Mouse (Mus musculus) right cerebral cortex, postnatal 14 days (tissue): ENCODE data around the gene Srsf6.
"Not testable (repeated sequence)": the region's sequence is repeated elsewhere in the genome, so short reads cannot be mapped to it uniquely, and the experiment has no call there.

ENCODE experiments used
- DNase-seq: peaks from one replicate; pipeline ENCODE4 v3.0.0; 2022

Gene Srsf6

DNA sequence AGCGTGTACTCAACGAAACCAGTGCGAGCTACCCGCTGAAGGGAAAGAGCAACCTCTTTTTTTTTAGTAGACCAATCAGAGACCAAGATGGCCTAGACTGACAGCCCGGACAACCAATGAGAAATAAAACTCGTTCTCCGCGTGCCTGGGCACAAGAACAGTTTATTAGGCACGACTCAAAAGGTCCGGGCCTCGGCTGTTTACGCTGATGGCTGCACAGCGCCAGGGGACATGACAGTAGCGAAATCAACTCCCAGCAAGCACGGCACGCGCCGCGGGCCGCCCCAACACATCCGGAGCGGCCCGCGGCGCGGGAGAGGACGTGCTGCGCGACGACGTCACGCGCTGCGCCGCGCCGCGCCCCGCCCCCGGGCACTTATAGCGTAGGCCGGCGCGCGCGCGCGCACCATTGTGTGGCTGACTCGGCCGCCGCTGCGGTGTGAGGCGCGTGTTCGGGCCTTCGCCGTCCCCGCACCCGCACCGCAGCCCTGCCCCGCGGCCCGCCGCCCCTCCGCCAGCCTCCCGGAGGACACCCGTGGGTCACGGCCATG, at the start of gene Srsf6:
TSS of gene Srsf6 (plus strand) at position 406 of the 551 bp plus-strand sequence.
- peak; percentile 92 for DNase-seq

GRCm38 (mm10) chr2:162884101-162884500, 47.2 kb upstream of the Srsf6 start:
- no peak for DNase-seq

DNA sequence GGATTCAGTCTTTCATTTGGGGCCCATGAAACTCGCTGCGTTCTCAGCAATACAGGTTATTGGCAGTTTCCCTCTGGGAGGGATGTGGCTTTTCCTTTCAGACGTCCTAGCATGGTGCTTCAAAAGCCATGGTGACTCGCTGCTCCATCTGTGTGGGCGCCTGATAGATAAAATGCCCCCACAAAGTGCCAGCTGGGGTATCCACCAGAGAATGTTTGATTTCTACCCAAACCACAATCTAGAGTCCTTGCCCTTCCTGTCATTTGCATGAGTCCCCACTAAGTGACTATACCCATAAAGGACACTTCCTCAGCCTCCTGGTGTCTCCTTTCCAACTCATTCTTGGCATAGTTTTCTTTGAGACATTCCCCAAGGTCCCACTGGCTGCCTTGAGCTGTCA, 44.2 kb upstream of the Srsf6 start:
- DNase-seq, result no peak

DNA sequence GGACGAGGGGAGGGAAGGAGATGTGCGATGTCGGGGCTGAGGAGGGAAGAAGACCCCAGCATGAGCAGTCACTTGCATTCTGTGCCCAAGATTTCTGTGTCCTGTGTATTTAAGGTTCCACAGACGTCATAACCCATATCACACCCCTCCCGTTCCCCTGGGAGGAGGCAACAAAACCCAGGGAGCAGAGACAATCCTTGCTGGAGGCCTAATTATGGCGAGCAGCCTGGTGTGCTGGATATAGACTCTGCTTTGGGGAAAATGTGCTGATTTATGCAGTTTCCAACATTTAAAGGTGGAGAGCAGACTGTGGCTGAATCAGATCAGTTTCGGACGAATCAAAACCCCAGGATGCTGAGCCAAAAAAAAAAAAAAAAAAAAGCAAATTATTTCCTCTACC, 42.7 kb upstream of the Srsf6 start:
- peak; percentile 27 for DNase-seq

DNA sequence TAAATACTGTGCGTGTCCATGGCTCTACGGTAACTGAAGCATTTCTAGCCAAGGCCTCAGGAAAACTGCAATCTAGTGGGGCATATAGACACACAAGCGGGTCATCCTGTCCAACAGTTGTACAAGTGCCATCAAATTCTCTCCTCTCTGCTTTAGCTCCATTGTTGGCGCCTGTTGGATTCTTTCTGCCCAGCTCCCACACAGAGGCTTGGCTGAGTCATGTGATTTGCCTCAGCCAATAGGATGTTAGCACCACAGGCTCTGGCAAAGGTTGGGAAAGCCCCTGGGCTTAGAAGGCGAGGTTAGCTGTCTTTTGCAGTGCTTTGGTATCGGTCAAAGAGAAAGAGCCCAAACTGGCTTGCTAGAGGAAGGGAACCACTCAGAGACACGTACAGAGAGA, 42.1 kb upstream of the Srsf6 start:
- DNase-seq, result no peak

GRCm38 (mm10) chr2:162889731-162890130, 41.6 kb upstream of the Srsf6 start:
- DNase-seq, result no peak

GRCm38 (mm10) chr2:162892979-162893378, 38.3 kb upstream of the Srsf6 start:
- DNase-seq, result not testable (repeated sequence)

DNA sequence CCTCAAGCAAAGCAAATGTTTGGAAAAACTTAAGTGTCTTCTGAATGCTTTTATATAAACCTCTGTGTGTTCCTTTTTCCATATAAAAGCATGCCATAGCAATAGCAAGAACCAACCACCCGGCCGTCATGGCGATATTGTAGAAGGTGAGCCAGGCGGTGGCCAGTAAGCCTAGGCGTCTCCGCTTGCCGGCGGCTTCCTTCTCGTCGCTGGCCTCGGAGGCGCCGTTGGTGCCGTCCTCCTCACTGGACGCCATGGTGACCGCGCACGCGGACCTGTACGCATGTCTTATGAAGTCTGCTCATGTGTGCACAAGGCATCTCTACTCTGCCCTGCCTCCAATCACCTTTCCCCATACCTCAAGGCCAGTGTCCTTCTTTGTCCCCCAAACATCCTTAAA, 32.1 kb upstream of the Srsf6 start:
- not testable (repeated sequence) for DNase-seq

GRCm38 (mm10) chr2:162899880-162900589, 31.3 kb upstream of the Srsf6 start:
- DNase-seq, result no peak

- no peak for DNase-seq
Measured at GRCm38 (mm10) chr2:162900590-162900916, 30.8 kb upstream of the Srsf6 start.

GRCm38 (mm10) chr2:162905902-162906301, 25.4 kb upstream of the Srsf6 start:
- no peak for DNase-seq

- DNase-seq, result no peak
Measured at GRCm38 (mm10) chr2:162908052-162908491, 23.3 kb upstream of the Srsf6 start.

DNA sequence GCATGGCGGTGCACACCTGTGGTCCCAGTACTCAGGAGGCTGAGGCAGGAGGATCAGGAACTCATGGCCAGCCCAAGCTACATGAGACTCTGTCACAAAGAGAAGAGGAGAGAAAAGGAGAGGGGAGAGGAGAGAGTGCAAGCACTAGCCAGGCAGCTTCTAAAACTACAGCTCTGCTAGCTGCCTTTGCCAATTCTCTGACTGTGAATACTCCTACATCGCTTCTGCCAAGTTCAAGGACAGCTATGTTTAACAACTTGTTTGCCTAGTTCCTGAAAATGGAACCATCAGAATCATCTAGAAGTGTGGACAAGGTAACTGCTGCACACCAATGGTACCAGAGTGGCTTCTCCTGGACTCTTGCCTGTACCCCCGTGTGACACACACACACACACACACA, 17.3 kb upstream of the Srsf6 start:
- no peak for DNase-seq

DNA sequence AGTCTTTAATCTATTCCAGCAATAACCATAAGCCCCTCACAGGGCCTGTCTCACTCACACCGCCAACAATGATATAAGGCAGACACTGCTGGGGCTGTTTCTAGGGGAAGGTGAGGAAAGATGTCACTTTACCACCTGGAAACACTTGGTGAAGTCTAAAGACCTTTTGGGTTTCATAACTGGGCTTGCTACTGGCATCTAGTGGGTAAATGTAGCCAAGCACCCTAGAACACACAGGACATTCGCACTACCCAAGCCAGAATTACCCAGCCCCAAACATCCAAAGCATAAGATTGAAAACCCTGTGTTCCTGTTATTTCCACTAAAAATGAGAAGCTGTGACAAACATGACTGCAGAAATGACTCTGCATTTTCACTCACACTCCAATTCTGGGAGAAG, 16.8 kb upstream of the Srsf6 start:
- no peak for DNase-seq

- no peak for DNase-seq
Measured at GRCm38 (mm10) chr2:162919926-162920325, 11.4 kb upstream of the Srsf6 start.

DNA sequence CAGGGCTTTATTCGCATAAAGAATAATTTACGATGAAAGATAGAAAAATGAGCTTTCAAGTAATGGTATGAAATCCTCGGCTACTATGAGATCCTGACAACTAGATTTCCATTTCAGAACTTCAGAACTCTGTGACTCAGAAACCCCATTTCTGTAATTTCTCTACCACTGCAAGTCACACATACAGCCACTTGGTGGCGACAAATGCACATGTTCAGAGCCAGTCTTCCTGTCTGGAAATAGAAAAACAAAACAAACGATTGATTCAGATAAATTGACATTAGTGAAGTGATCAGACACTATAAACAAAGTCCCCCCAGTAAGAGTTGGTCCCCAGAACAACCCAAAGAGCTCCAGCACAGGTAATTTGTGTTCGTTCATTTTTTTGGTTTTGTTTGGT, 9.1 kb upstream of the Srsf6 start:
- peak; percentile 44 for DNase-seq

- no peak for DNase-seq
Measured at GRCm38 (mm10) chr2:162922834-162923233, 8.5 kb upstream of the Srsf6 start.

DNA sequence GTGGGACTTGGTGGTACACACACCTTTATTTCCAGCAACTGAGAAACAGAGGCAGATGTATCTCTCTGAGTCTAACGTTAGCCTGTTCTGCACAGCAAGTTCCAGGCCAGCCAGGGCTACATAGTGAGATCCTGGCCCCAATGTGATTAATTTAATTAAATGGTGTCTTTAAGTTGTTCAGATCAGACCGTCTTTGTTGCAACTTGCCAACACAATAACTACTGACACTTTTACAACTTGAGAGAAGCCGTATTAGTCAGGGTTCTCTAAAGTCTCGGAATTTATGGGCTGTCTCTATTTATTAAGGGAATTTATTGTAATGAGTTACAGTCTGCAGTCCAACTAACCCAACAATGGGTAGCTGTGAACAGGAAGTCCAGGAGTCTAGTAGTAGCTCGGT, 7.2 kb upstream of the Srsf6 start:
- no peak for DNase-seq

DNA sequence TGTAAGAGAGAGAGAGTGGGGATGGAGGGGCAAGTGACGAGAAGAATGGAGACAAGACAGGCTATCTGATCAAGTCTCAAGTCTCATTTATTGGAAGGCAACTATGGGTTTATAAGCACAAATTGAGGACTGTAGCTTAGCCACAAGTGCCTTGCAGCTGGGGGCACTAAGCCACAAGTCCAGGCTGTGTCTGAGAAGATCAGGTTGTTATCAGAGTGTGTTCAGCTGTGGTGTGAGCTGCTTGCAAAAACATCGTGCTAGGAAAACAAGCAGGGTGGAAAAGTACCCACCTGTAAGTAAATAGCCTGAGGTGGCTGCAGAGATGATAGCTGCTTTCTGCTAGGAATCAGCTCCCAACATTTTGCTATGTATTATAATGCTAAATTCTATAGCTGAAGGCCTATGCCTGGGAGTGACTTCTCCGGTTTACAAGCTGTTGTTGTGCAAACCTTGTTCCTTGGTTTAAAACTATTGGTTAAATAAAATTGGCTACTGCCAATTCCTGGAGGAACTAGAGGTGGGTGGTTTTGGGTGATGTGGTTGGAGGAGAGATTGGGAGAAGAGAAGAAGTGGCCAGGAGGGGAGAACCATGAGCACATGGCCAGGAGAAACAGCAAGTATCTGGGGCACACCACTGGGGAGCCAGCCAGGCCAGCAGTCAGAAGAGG, 3.3 kb upstream of the Srsf6 start:
- DNase-seq, result no peak

DNA sequence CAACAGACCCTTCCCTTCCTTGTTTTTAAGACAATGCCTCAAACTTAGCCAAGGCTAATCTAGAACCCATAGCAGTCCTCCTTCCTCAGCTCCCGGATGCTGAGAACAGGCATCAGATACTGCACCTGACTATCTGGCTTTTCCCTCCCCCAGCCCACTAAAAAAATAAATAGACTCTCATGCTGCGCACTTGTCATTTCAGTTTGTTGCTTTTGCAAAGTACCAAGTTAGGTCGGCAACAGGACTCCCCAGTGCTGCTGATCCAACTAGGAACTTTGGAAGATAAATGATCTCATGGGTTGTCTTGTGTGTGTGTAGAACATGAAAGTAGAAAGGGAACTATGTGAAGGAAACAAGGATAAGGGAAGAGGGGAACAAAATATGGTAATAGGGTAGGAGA, 1.6 kb upstream of the Srsf6 start:
- DNase-seq, result no peak

- DNase-seq, result no peak
Measured at GRCm38 (mm10) chr2:162930516-162931122, 709 bp upstream of the Srsf6 start.

- peak; percentile 70 for DNase-seq
Measured at GRCm38 (mm10) chr2:162931674-162932650, 634 bp downstream of the Srsf6 start.

DNA sequence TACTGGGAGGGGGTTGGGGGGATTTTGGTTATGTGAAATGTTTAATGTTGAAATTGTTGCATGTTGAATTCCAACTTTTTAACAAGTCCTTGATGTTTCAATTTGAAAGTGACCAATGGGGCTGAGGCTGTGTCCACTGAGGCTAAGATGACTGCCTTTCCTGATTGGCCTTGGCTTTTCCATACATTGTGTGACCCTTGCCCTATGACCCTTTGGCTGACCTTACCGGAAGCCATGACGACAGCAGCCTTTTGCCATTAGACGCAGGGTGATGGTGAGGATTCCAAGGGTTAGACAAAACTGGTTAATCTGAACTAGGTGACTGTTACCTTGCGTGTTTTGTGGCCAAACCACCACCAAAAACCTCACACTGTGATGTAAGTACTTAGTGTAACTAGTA, 1.4 kb downstream of the Srsf6 start:
- no peak for DNase-seq
